10 mouse cellular contexts compared by ENCODE assay signal in the genomic region with DNA sequence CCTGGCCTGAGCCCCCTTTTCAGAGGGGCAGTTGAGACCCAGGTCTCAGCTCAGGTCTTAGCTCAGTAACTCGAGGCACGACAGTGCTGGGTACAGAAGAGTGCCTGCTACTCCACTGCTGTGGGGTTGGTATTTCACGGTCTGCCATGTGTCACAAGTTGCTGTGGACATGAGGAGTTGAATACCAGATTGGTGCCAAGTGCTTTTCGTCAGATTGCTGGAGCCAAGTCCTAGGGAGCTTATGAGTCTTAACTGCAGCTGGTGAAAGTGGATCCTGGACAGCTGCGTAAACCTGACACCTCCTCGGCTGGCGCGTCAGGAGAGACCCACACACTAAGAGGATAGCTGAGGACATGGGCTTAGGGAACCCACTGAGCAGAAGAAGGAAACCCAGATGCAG. TPM values are rescaled to one million over a fixed set of nuclear protein-coding genes. Genes with fewer than 3 reads are reported as not detected.
DNase-seq lines count a peak whose midpoint lies in the region; ATAC-seq and TF ChIP-seq lines count a peak whose summit lies in the region.
"Had no signal": no experiment of that assay in that cellular context is flagged by ENCODE, and none has a peak within 500 bp of the region (broad histone marks: within the 10 kb centered on the region; RNA-seq: fewer than 3 reads in every experiment).

No protein-coding gene starts in this region.

- no peak for TF ChIP-seq EP300 in lung, postnatal 0 days (IDR thresholded peaks at IDR 0.05)

- WGBS in heart, embryonic 10.5 days, result 55% methylated on average over 8 of the region's 8 CpGs
- WGBS in heart, embryonic 16.5 days, result 36% methylated on average over 8 of the region's 8 CpGs
- WGBS in lung, postnatal 0 days, result 63% methylated on average over 8 of the region's 8 CpGs
- WGBS in intestine, postnatal 0 days, result 82% methylated on average over 8 of the region's 8 CpGs
- 60% methylated on average over 8 of the region's 8 CpGs for WGBS in cerebellum, adult 2 months
- WGBS in liver, embryonic 12.5 days (ENCODE audit: insufficient replicate concordance), result 75% methylated on average over 8 of the region's 8 CpGs

- no peaks in the 10 kb centered on the region for H3K27me3 ChIP-seq in heart, embryonic 10.5 days (ENCODE audit: insufficient read depth, poor library complexity, severe bottlenecking)
- H3K27me3 ChIP-seq in heart, embryonic 16.5 days (ENCODE audit: control insufficient read depth, insufficient read depth, low read length), result peaks cover 36% of the 10 kb centered on the region
- H3K27me3 ChIP-seq in lung, postnatal 0 days (replicated peaks; ENCODE audit: insufficient read depth, low read length), result no peaks in the 10 kb centered on the region
- no peaks in the 10 kb centered on the region for H3K27me3 ChIP-seq in intestine, postnatal 0 days (replicated peaks; ENCODE audit: control insufficient read depth, insufficient read depth, low read length)
- H3K27me3 ChIP-seq in cerebellum, adult 2 months (ENCODE audit: control insufficient read depth, insufficient read depth, low read length), result no peaks in the 10 kb centered on the region
- H3K27me3 ChIP-seq in liver, embryonic 12.5 days (replicated peaks), result no peaks in the 10 kb centered on the region

- peak overlapping the region; percentile 16; the same call in 1 of the 2 replicates for H3K4me2 ChIP-seq in heart, embryonic 16.5 days (ENCODE audit: low read depth, low read length)
- no peak overlapping the region for H3K4me2 ChIP-seq in lung, postnatal 0 days (replicated peaks; ENCODE audit: low read depth, low read length)
- H3K4me2 ChIP-seq in intestine, postnatal 0 days (replicated peaks; ENCODE audit: low read depth), result no peak overlapping the region
- no peak overlapping the region for H3K4me2 ChIP-seq in liver, embryonic 12.5 days
- H3K4me2 ChIP-seq: liver, embryonic 11.5 days had no signal

- TF ChIP-seq POLR2A in cerebellum, adult 2 months (IDR thresholded peaks at IDR 0.05; ENCODE audit: borderline replicate concordance, insufficient read depth, low read length), result no peak

- no peak overlapping the region for H3K27ac ChIP-seq in heart, embryonic 10.5 days
- peak overlapping the region; percentile 44; the same call in 1 of the 2 replicates for H3K27ac ChIP-seq in heart, embryonic 16.5 days (ENCODE audit: low read length)
- no peak overlapping the region for H3K27ac ChIP-seq in lung, postnatal 0 days (ENCODE audit: low read length)
- H3K27ac ChIP-seq in intestine, postnatal 0 days (ENCODE audit: low read depth, low read length), result no peak overlapping the region
- H3K27ac ChIP-seq in cerebellum, adult 2 months (ENCODE audit: insufficient read depth, low read length), result no peak overlapping the region
- H3K27ac ChIP-seq in liver, embryonic 12.5 days, result no peak overlapping the region

- peaks cover 44% of the 10 kb centered on the region for H3K36me3 ChIP-seq in heart, embryonic 10.5 days
- H3K36me3 ChIP-seq in heart, embryonic 16.5 days (ENCODE audit: control insufficient read depth, insufficient read depth), result no peaks in the 10 kb centered on the region
- H3K36me3 ChIP-seq in lung, postnatal 0 days (ENCODE audit: insufficient read depth, low read length), result 0 out of 2 replicates have a peak, but pooled peaks cover 4% of the 10 kb centered on the region
- peaks cover 7% of the 10 kb centered on the region for H3K36me3 ChIP-seq in intestine, postnatal 0 days (ENCODE audit: control insufficient read depth, insufficient read depth)
- no peaks in the 10 kb centered on the region for H3K36me3 ChIP-seq in liver, embryonic 12.5 days

- 0 out of 2 replicates have a peak, but pooled peaks cover 2% of the 10 kb centered on the region for H3K4me1 ChIP-seq in heart, embryonic 10.5 days
- H3K4me1 ChIP-seq in heart, embryonic 16.5 days (ENCODE audit: control insufficient read depth, insufficient read depth, low read length), result peaks cover 26% of the 10 kb centered on the region
- no peaks in the 10 kb centered on the region for H3K4me1 ChIP-seq in lung, postnatal 0 days (ENCODE audit: insufficient read depth, low read depth, low read length)
- peaks cover 3% of the 10 kb centered on the region; the same call in 1 of the 2 replicates for H3K4me1 ChIP-seq in intestine, postnatal 0 days (replicated peaks; ENCODE audit: control insufficient read depth, insufficient read depth, low read length)
- H3K4me1 ChIP-seq in cerebellum, adult 2 months (ENCODE audit: control insufficient read depth, insufficient read depth, low read length), result no peaks in the 10 kb centered on the region
- H3K4me1 ChIP-seq in liver, embryonic 12.5 days, result peaks cover 10% of the 10 kb centered on the region

- DNase-seq in heart, adult 11 months, result peak; percentile 97
- no peak for DNase-seq in heart, embryonic 10.5 days (ENCODE audit: low spot score)
- DNase-seq in forelimb bud, embryonic 11.5 days (ENCODE audit: low read depth, low spot score), result peak; percentile 12
- DNase-seq in lung, postnatal 0 days (ENCODE audit: low spot score), result peak; percentile 72
- DNase-seq in cerebellum, adult 2 months, result no peak
- DNase-seq: kidney, postnatal 14 days had no signal

- H3K4me3 ChIP-seq in heart, embryonic 10.5 days, result no peak overlapping the region
- no peak overlapping the region for H3K4me3 ChIP-seq in heart, embryonic 16.5 days (ENCODE audit: low read length)
- H3K4me3 ChIP-seq in lung, postnatal 0 days (ENCODE audit: low read depth, low read length), result no peak overlapping the region
- H3K4me3 ChIP-seq in intestine, postnatal 0 days (ENCODE audit: low read depth, low read length), result no peak overlapping the region
- H3K4me3 ChIP-seq in cerebellum, adult 2 months (replicated peaks; ENCODE audit: insufficient read depth, low read depth, low read length), result no peak overlapping the region
- no peak overlapping the region for H3K4me3 ChIP-seq in liver, embryonic 12.5 days

- no peaks in the 10 kb centered on the region for H3K9me3 ChIP-seq in heart, embryonic 10.5 days
- H3K9me3 ChIP-seq in heart, embryonic 16.5 days (replicated peaks; ENCODE audit: control insufficient read depth, low read length), result no peaks in the 10 kb centered on the region
- no peaks in the 10 kb centered on the region for H3K9me3 ChIP-seq in lung, postnatal 0 days (ENCODE audit: low read length)
- no peaks in the 10 kb centered on the region for H3K9me3 ChIP-seq in intestine, postnatal 0 days (ENCODE audit: control insufficient read depth)
- no peaks in the 10 kb centered on the region for H3K9me3 ChIP-seq in liver, embryonic 12.5 days (replicated peaks)

- no peak for TF ChIP-seq CTCF in lung, postnatal 0 days (IDR thresholded peaks at IDR 0.05)
- no peak for TF ChIP-seq CTCF in intestine, postnatal 0 days (IDR thresholded peaks at IDR 0.05; ENCODE audit: low read depth)
- no peak for TF ChIP-seq CTCF in cerebellum, adult 2 months (IDR thresholded peaks at IDR 0.05; ENCODE audit: borderline replicate concordance, insufficient read depth, low read depth, low read length)

- no peak overlapping the region for H3K9ac ChIP-seq in heart, embryonic 16.5 days (ENCODE audit: low read length)
- H3K9ac ChIP-seq in lung, postnatal 0 days (replicated peaks; ENCODE audit: low read depth), result no peak overlapping the region
- H3K9ac ChIP-seq in intestine, postnatal 0 days (ENCODE audit: low read depth, low read length), result no peak overlapping the region
- no peak overlapping the region for H3K9ac ChIP-seq in liver, embryonic 12.5 days

- peak; percentile 89 for ATAC-seq in heart, embryonic 16.5 days (replicated peaks; ENCODE audit: extremely low read depth, insufficient read depth, low FRiP score)
- peak; percentile 65 for ATAC-seq in lung, postnatal 0 days
- no peak for ATAC-seq in intestine, postnatal 0 days
- no peak for ATAC-seq in liver, embryonic 12.5 days

RNA-seq across cellular contexts. Expression of a gene that starts 15.7 kb away (rescaled TPM):
- polyA plus RNA-seq in heart, embryonic 10.5 days (2016; fragmentation: Nextera tagmentation; extraction: Ambion mirVana), result 5.0 and 5.8 TPM in 2 replicates
- polyA plus RNA-seq in heart, embryonic 16.5 days (2015; fragmentation: Nextera tagmentation; extraction: Ambion mirVana), result 1.8 and 2.8 TPM in 2 replicates
- polyA plus RNA-seq in lung, postnatal 0 days (2015; fragmentation: Nextera tagmentation; extraction: Ambion mirVana), result 1.9 and 2.2 TPM in 2 replicates
- polyA plus RNA-seq in intestine, postnatal 0 days (2015; fragmentation: Nextera tagmentation; extraction: Ambion mirVana), result 12.2 and 12.6 TPM in 2 replicates
- 34.2 and 36.7 TPM in 2 replicates for polyA plus RNA-seq in cerebellum, adult 2 months (2012; rRNA removed)
- polyA plus RNA-seq in liver, embryonic 12.5 days (2016; fragmentation: Nextera tagmentation; extraction: Ambion mirVana), result 0.42 and 0.48 TPM in 2 replicates

RNA-seq across cellular contexts. Expression of a gene that starts 37.2 kb away (rescaled TPM):
- polyA plus RNA-seq in heart, embryonic 10.5 days (2016; fragmentation: Nextera tagmentation; extraction: Ambion mirVana), result 1.7 and 2.3 TPM in 2 replicates
- 3.9 and 4.7 TPM in 2 replicates for polyA plus RNA-seq in heart, embryonic 16.5 days (2015; fragmentation: Nextera tagmentation; extraction: Ambion mirVana)
- 5.1 and 5.3 TPM in 2 replicates for polyA plus RNA-seq in lung, postnatal 0 days (2015; fragmentation: Nextera tagmentation; extraction: Ambion mirVana)
- polyA plus RNA-seq in intestine, postnatal 0 days (2015; fragmentation: Nextera tagmentation; extraction: Ambion mirVana), result 8.6 and 11.9 TPM in 2 replicates
- 80.8 and 90.8 TPM in 2 replicates for polyA plus RNA-seq in cerebellum, adult 2 months (2012; rRNA removed)
- 3.7 and 3.8 TPM in 2 replicates for polyA plus RNA-seq in liver, embryonic 12.5 days (2016; fragmentation: Nextera tagmentation; extraction: Ambion mirVana)

RNA-seq across cellular contexts. Expression of a gene that starts 44.8 kb away (rescaled TPM):
- polyA plus RNA-seq in heart, embryonic 10.5 days (2016; fragmentation: Nextera tagmentation; extraction: Ambion mirVana), result 21.9 and 25.4 TPM in 2 replicates
- polyA plus RNA-seq in heart, embryonic 16.5 days (2015; fragmentation: Nextera tagmentation; extraction: Ambion mirVana), result 12.2 and 15.3 TPM in 2 replicates
- polyA plus RNA-seq in lung, postnatal 0 days (2015; fragmentation: Nextera tagmentation; extraction: Ambion mirVana), result 14.8 and 15.7 TPM in 2 replicates
- 18.2 and 20.9 TPM in 2 replicates for polyA plus RNA-seq in intestine, postnatal 0 days (2015; fragmentation: Nextera tagmentation; extraction: Ambion mirVana)
- 13.5 and 14.4 TPM in 2 replicates for polyA plus RNA-seq in cerebellum, adult 2 months (2012; rRNA removed)
- 10.5 and 10.7 TPM in 2 replicates for polyA plus RNA-seq in liver, embryonic 12.5 days (2016; fragmentation: Nextera tagmentation; extraction: Ambion mirVana)

Comparison
In these comparisons a context has a peak if more than half of its experiments do, and no peak if none do; other contexts are left out.
1. DNase-seq: peak in heart, adult 11 months (single experiment), forelimb bud, embryonic 11.5 days (single experiment) and lung, postnatal 0 days (single experiment); none in heart, embryonic 10.5 days (single experiment) and cerebellum, adult 2 months (0 of 2).
2. ATAC-seq: peak in heart, embryonic 16.5 days (single experiment) and lung, postnatal 0 days (single experiment); none in intestine, postnatal 0 days (single experiment) and liver, embryonic 12.5 days (single experiment).